Mouse (Mus musculus) MEL (cell line): ENCODE data around the gene Foxd2. TPM values are rescaled to one million over a fixed set of nuclear protein-coding genes. Genes with fewer than 3 reads are reported as not detected.

Experiments
- DNase-seq: peaks from one replicate; pipeline ENCODE4 v3.0.0; 2011; ENCODE audit warnings: low read depth, low spot score
- H3K27ac ChIP-seq: 2 replicates; pipeline ENCODE4 v1.5.1; 2012; ENCODE audit warnings: low read depth, mild to moderate bottlenecking, control low read depth, low read length, moderate library complexity; ENCODE audit not compliant: control insufficient read depth
- H3K27me3 ChIP-seq, 2 experiments: fragments of 150-350 bp in 1 of 2; sonication (generic) in 1 of 2; 2 replicates each; pipeline ENCODE4 v1.6.1; 2012; ENCODE audit warnings: low read length in 2 of 2, mild to moderate bottlenecking in 2 of 2, improper control_type of control experiment in 1 of 2, moderate library complexity in 1 of 2; ENCODE audit not compliant: insufficient read depth in 2 of 2, control insufficient read depth in 1 of 2
- H3K36me3 ChIP-seq, 2 experiments: 2 replicates each; pipeline ENCODE4 v1.6.1; 2012 to 2014; ENCODE audit warnings: low read length in 2 of 2, improper control_type of control experiment in 1 of 2, inconsistent platforms in 1 of 2, mild to moderate bottlenecking in 1 of 2; ENCODE audit not compliant: insufficient read depth in 2 of 2, control insufficient read depth in 1 of 2
- H3K4me1 ChIP-seq, 2 experiments: fragments of 150-350 bp in 1 of 2; sonication (generic) in 1 of 2; 2 replicates each; pipeline ENCODE4 v1.6.1; 2012; ENCODE audit warnings: low read length in 2 of 2, improper control_type of control experiment in 1 of 2, mild to moderate bottlenecking in 1 of 2; ENCODE audit not compliant: insufficient read depth in 2 of 2, control insufficient read depth in 1 of 2
- H3K4me3 ChIP-seq, 2 experiments: fragments of 150-350 bp in 1 of 2; sonication (generic) in 1 of 2; 2 replicates each; pipeline ENCODE4 v1.5.1; 2012; ENCODE audit warnings: low read depth in 2 of 2, low read length in 2 of 2, mild to moderate bottlenecking in 2 of 2, moderate library complexity in 2 of 2, control low read depth in 1 of 2, improper control_type of control experiment in 1 of 2; ENCODE audit not compliant: control insufficient read depth in 1 of 2, insufficient read depth in 1 of 2
- H3K79me2 ChIP-seq: 2 replicates; pipeline ENCODE4 v1.6.1; 2012; ENCODE audit warnings: mild to moderate bottlenecking, low read length, moderate library complexity; ENCODE audit not compliant: control insufficient read depth, poor library complexity, insufficient read depth
- H3K9ac ChIP-seq: 2 replicates; pipeline ENCODE4 v1.6.1; 2012; ENCODE audit warnings: low read depth, mild to moderate bottlenecking, control low read depth, low read length, moderate library complexity; ENCODE audit not compliant: control insufficient read depth, poor library complexity, severe bottlenecking
- H3K9me3 ChIP-seq: fragments of 150-350 bp; sonication (generic); replicated peaks from 2 replicates; pipeline ENCODE4 v1.6.1; 2012; ENCODE audit warnings: mild to moderate bottlenecking, low read length, improper control_type of control experiment, moderate library complexity; ENCODE audit not compliant: insufficient read depth
- CHD1 ChIP-seq: IDR thresholded peaks from 2 replicates; pipeline ENCODE4 v1.6.1; 2012; ENCODE audit warnings: low read depth, mild to moderate bottlenecking, inconsistent platforms, low read length, improper control_type of control experiment
- CTCF ChIP-seq, 3 experiments: IDR thresholded peaks in 2 of 3; conservative IDR thresholded peaks in 1 of 3; 2 replicates each; pipeline ENCODE4 v1.5.1; 2011 to 2012; ENCODE audit warnings: low read length in 3 of 3, low read depth in 2 of 3, mild to moderate bottlenecking in 2 of 3, improper control_type of control experiment in 1 of 3, inconsistent platforms in 1 of 3, mixed read lengths in 1 of 3, moderate library complexity in 1 of 3; ENCODE audit not compliant: control insufficient read depth in 1 of 3, insufficient read depth in 1 of 3, poor library complexity in 1 of 3, severe bottlenecking in 1 of 3
- ELF1 ChIP-seq: IDR thresholded peaks from 2 replicates; pipeline ENCODE4 v1.6.1; 2014; ENCODE audit warnings: low read depth, mild to moderate bottlenecking, inconsistent platforms, low read length, improper control_type of control experiment, moderate library complexity
- EP300 ChIP-seq, 2 experiments: IDR thresholded peaks; 2 replicates each; pipeline ENCODE4 v1.6.1; 2011; ENCODE audit warnings: improper control_type of control experiment in 2 of 2, low read length in 2 of 2, low read depth in 1 of 2, mild to moderate bottlenecking in 1 of 2
- GATA1 ChIP-seq: IDR thresholded peaks from 2 replicates; pipeline ENCODE4 v1.6.1; 2011; ENCODE audit warnings: low read depth, low read length, improper control_type of control experiment
- HCFC1 ChIP-seq: IDR thresholded peaks from 2 replicates; pipeline ENCODE4 v1.6.1; 2012; ENCODE audit warnings: low read depth, mild to moderate bottlenecking, inconsistent platforms, low read length, improper control_type of control experiment, moderate library complexity
- JUND ChIP-seq: IDR thresholded peaks from 2 replicates; pipeline ENCODE4 v1.6.1; 2011; ENCODE audit warnings: low read depth, mild to moderate bottlenecking, improper control_type of control experiment, low read length
- KAT2A ChIP-seq: conservative IDR thresholded peaks from 2 replicates; pipeline ENCODE4 v1.6.1; 2012; ENCODE audit warnings: low read depth, low read length, improper control_type of control experiment, inconsistent platforms
- MAFK ChIP-seq: IDR thresholded peaks from 2 replicates; pipeline ENCODE4 v1.6.1; 2011; ENCODE audit warnings: low read depth, mild to moderate bottlenecking, low read length, improper control_type of control experiment, borderline replicate concordance
- MAZ ChIP-seq: IDR thresholded peaks from 2 replicates; pipeline ENCODE4 v1.6.1; 2012; ENCODE audit warnings: low read depth, mild to moderate bottlenecking, inconsistent platforms, low read length, improper control_type of control experiment
- MEF2A ChIP-seq: IDR thresholded peaks from 2 replicates; pipeline ENCODE4 v1.6.1; 2014; ENCODE audit warnings: low read depth, mild to moderate bottlenecking, inconsistent platforms, low read length, improper control_type of control experiment; ENCODE audit not compliant: poor library complexity, insufficient replicate concordance, severe bottlenecking; ENCODE audit errors: extremely low read depth
- MXI1 ChIP-seq: IDR thresholded peaks from 2 replicates; pipeline ENCODE4 v1.6.1; 2011; ENCODE audit warnings: mild to moderate bottlenecking, low read depth, low read length, improper control_type of control experiment
- MYB ChIP-seq: IDR thresholded peaks from 2 replicates; pipeline ENCODE4 v1.6.1; 2011; ENCODE audit warnings: mild to moderate bottlenecking, low read depth, low read length, improper control_type of control experiment
- NELFE ChIP-seq: IDR thresholded peaks from 2 replicates; pipeline ENCODE4 v1.6.1; 2011; ENCODE audit warnings: low read depth, low read length, improper control_type of control experiment
- POLR2A ChIP-seq, 2 experiments: IDR thresholded peaks; 2 replicates each; pipeline ENCODE4 v1.6.1; 2011 to 2012; ENCODE audit warnings: low read length in 2 of 2, mild to moderate bottlenecking in 2 of 2, control low read depth in 1 of 2, improper control_type of control experiment in 1 of 2, low read depth in 1 of 2, moderate library complexity in 1 of 2; ENCODE audit not compliant: control insufficient read depth in 1 of 2, insufficient read depth in 1 of 2, poor library complexity in 1 of 2
- POLR2AphosphoS2 ChIP-seq: IDR thresholded peaks from 2 replicates; pipeline ENCODE4 v1.6.1; 2011; ENCODE audit warnings: low read length, improper control_type of control experiment
- RAD21 ChIP-seq: IDR thresholded peaks from 2 replicates; pipeline ENCODE4 v1.6.1; 2011; ENCODE audit warnings: mild to moderate bottlenecking, low read depth, low read length, improper control_type of control experiment
- SMC3 ChIP-seq: IDR thresholded peaks from 2 replicates; pipeline ENCODE4 v1.6.1; 2011; ENCODE audit warnings: low read depth, low read length, improper control_type of control experiment
- TAL1 ChIP-seq: IDR thresholded peaks from 2 replicates; pipeline ENCODE4 v1.6.1; 2012; ENCODE audit warnings: mild to moderate bottlenecking, inconsistent platforms, low read length, moderate library complexity, mixed read lengths
- TBP ChIP-seq: IDR thresholded peaks from 2 replicates; pipeline ENCODE4 v1.8.0; 2011; ENCODE audit warnings: low read depth, low read length, improper control_type of control experiment
- UBTF ChIP-seq: IDR thresholded peaks from 2 replicates; pipeline ENCODE4 v1.6.1; 2012; ENCODE audit warnings: low read depth, mild to moderate bottlenecking, inconsistent platforms, low read length, improper control_type of control experiment, moderate library complexity, borderline replicate concordance; ENCODE audit not compliant: insufficient read depth
- USF2 ChIP-seq, 2 experiments: IDR thresholded peaks; 2 replicates each; pipeline ENCODE4 v1.6.1; 2011 to 2012; ENCODE audit warnings: improper control_type of control experiment in 2 of 2, low read length in 2 of 2, borderline replicate concordance in 1 of 2, inconsistent platforms in 1 of 2, low read depth in 1 of 2, mild to moderate bottlenecking in 1 of 2; ENCODE audit not compliant: insufficient read depth in 1 of 2
- ZC3H11A ChIP-seq: IDR thresholded peaks from 2 replicates; pipeline ENCODE4 v1.6.1; 2012; ENCODE audit warnings: low read depth, mild to moderate bottlenecking, inconsistent platforms, low read length, improper control_type of control experiment
- ZMIZ1 ChIP-seq: IDR thresholded peaks from 2 replicates; pipeline ENCODE4 v1.6.1; 2012; ENCODE audit warnings: low read depth, mild to moderate bottlenecking, inconsistent platforms, low read length, improper control_type of control experiment, moderate library complexity
- polyA plus RNA-seq, 2 experiments: library from polyadenylated mRNA; stranded (reverse) in 1 of 2; unstranded in 1 of 2; fragments of >175 nt in 1 of 2; fragments of >200 nt in 1 of 2; gene quantifications; 2 replicates each; pipeline versions ENCODE4 v1.2.1 to v1.2.4; 2012; ENCODE audit warnings: low replicate concordance in 2 of 2, low read depth in 1 of 2; ENCODE audit not compliant: insufficient read length in 2 of 2, insufficient read depth in 1 of 2, missing spikeins in 1 of 2
- total RNA-seq: library from RNA; depleted of rRNA; stranded (reverse); fragments of 300-350 nt; gene quantifications from 2 replicates; pipeline ENCODE4 v1.2.3, GENCODE M21; 2012

The Foxd2 gene
- total and polyA plus RNA-seq, 3 experiments = 0.73 to 1.1 TPM; not detected in 1

DNA sequence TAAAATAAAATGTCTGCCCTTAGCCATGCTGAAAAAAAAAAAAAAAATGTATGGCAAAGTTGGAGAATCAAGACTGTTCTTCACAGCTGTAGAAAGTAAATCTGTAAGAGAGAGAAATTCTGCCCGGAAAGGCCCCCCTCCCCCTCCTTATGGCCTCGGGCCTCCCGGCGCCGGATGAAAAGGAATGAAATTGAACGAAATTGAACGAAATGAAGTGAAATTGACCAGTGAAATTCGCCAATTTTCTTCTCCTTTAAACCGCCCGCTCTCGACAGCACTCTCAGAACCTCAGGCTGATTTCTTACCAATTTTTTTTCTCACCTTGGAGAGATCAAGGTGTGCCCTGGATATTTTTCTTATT lies 5.3 kb downstream of the Foxd2 start:
- H3K79me2 ChIP-seq = peaks cover under 1% of the 10 kb centered on the region; the same call in 1 of the 2 replicates
- H3K27me3 ChIP-seq = no peaks in the 10 kb centered on the region
- no peaks in the 10 kb centered on the region for H3K36me3 ChIP-seq
- no peaks in the 10 kb centered on the region for H3K4me1 ChIP-seq
- no peak for DNase-seq
- H3K27ac ChIP-seq = no peak overlapping the region
- no peak overlapping the region for H3K9ac ChIP-seq
- no peaks in the 10 kb centered on the region for H3K9me3 ChIP-seq
- no peak overlapping the region for H3K4me3 ChIP-seq
- TF ChIP-seq MXI1 = no peak
- no peak for TF ChIP-seq KAT2A
- no peak for TF ChIP-seq NELFE
- no peak for TF ChIP-seq GATA1
- TF ChIP-seq TAL1 = no peak
- TF ChIP-seq MAFK = no peak
- no peak for TF ChIP-seq MAZ
- no peak for TF ChIP-seq JUND
- no peak for TF ChIP-seq ELF1
- TF ChIP-seq SMC3 = no peak
- TF ChIP-seq CHD1 = no peak
- no peak for TF ChIP-seq HCFC1
- TF ChIP-seq ZC3H11A = no peak
- TF ChIP-seq USF2 (IDR thresholded peaks at IDR 0.05; ENCODE audit: borderline replicate concordance in 1 of 2, insufficient read depth in 1 of 2, low read depth in 1 of 2, low read length in 2 of 2) = no peak
- TF ChIP-seq UBTF = no peak
- TF ChIP-seq POLR2AphosphoS2 = no peak
- TF ChIP-seq MEF2A = no peak
- TF ChIP-seq RAD21 = no peak

DNA sequence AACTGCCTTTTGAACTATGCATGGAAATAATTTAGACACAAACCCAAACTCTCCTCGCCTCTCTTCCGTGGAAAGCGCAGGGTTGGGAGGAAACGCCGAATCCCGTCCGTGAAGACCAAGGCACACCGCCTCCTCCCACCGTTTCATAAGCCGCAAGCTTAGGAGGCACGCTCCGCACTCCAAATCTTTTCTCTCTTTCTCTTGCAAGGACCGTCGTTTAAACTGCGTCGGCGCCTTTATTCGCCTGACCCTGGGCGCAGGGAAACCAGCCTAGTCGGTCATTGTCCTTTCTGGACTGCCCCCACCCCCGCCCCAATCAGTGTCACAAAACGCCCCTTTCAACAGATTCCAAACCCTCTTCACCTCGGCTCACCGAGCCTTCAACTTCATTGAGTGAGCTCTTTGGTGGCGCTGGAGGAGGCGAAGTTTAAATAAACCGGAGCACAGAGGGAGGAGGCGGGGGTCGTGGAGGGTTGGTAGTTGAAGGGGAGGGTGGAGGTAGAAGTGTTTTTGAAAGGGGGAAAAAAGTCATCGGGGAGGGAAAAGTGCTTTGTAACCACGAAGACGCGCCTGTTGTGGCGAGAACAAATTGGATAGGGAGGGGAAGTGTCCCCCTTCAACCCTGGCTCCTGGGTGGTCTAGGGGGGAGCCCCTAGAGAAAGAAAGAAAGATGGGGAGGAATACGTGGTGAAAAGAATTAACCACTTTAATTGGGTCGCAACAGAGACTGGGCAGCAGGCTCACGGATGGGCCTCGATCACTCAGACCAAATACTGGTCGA lies 5.8 kb downstream of the Foxd2 start:
- no peak for DNase-seq
- Histone ChIP-seq H3K27ac (no peak overlapping the region), H3K4me1 (no peaks in the 10 kb centered on the region), H3K79me2 (no peaks in the 10 kb centered on the region), H3K4me3 (no peak overlapping the region), H3K9ac (no peak overlapping the region), H3K27me3 (no peaks in the 10 kb centered on the region), H3K9me3 (no peaks in the 10 kb centered on the region), H3K36me3 (no peaks in the 10 kb centered on the region)
- no peak for TF ChIP-seq POLR2A (IDR thresholded peaks at IDR 0.05; ENCODE audit: control insufficient read depth in 1 of 2, insufficient read depth in 1 of 2, low read depth in 1 of 2, low read length in 2 of 2, poor library complexity in 1 of 2)
- no peak for TF ChIP-seq SMC3
- no peak for TF ChIP-seq HCFC1
- TF ChIP-seq MYB = no peak
- TF ChIP-seq CTCF (IDR thresholded peaks at IDR 0.05 in 2 of 3, conservative IDR thresholded peaks at IDR 0.05 in 1 of 3; ENCODE audit: control insufficient read depth in 1 of 3, insufficient read depth in 1 of 3, low read depth in 2 of 3, low read length in 3 of 3, poor library complexity in 1 of 3, severe bottlenecking in 1 of 3) = no peak
- TF ChIP-seq TBP = no peak
- no peak for TF ChIP-seq ZMIZ1
- no peak for TF ChIP-seq MEF2A
- no peak for TF ChIP-seq ELF1
- no peak for TF ChIP-seq EP300 (IDR thresholded peaks at IDR 0.05; ENCODE audit: low read depth in 1 of 2, low read length in 2 of 2)
- no peak for TF ChIP-seq CHD1
- TF ChIP-seq JUND = no peak
- no peak for TF ChIP-seq POLR2AphosphoS2
